Mouse (Mus musculus) myocyte (in vitro differentiated cells): ENCODE results near the gene Exoc8. TPM values are rescaled to one million over a fixed set of nuclear protein-coding genes. Genes with fewer than 3 reads are reported as not detected.

Experiments
- H3K27me3 ChIP-seq: one replicate; pipeline ENCODE4 v1.6.1; 2011; ENCODE audit not compliant: control insufficient read depth, insufficient read depth, insufficient read length
- H3K36me3 ChIP-seq: one replicate; pipeline ENCODE4 v1.6.1; 2011; ENCODE audit not compliant: control insufficient read depth, insufficient read depth
- H3K4me2 ChIP-seq: one replicate; pipeline ENCODE4 v1.6.1; 2011; ENCODE audit warnings: low read depth, control low read depth
- H3K4me3 ChIP-seq: one replicate; pipeline ENCODE4 v1.5.1; 2011; ENCODE audit warnings: mild to moderate bottlenecking, control low read depth, moderate library complexity
- H3K79me2 ChIP-seq: one replicate; pipeline ENCODE4 v1.6.1; 2011; ENCODE audit not compliant: control insufficient read depth, insufficient read depth
- H3ac ChIP-seq: one replicate; pipeline ENCODE4 v1.6.1; 2011; ENCODE audit not compliant: control insufficient read depth, insufficient read length
- CEBPB ChIP-seq: IDR thresholded peaks from 2 replicates; pipeline ENCODE4 v1.6.1; 2011; ENCODE audit warnings: mild to moderate bottlenecking, moderate library complexity; ENCODE audit not compliant: poor library complexity, insufficient read depth, severe bottlenecking
- E2F4 ChIP-seq: IDR thresholded peaks from one replicate; pipeline ENCODE4 v1.6.1; 2011; ENCODE audit warnings: mild to moderate bottlenecking, control low read depth, moderate library complexity; ENCODE audit not compliant: insufficient read depth
- MAX ChIP-seq: IDR thresholded peaks from one replicate; pipeline ENCODE4 v1.6.1; 2011; ENCODE audit warnings: low read depth, mild to moderate bottlenecking, control low read depth
- MYOD1 ChIP-seq, 3 experiments: IDR thresholded peaks; one replicate each; pipeline ENCODE4 v1.6.1; 2011; ENCODE audit warnings: control low read depth in 2 of 3, low read depth in 2 of 3, mild to moderate bottlenecking in 2 of 3, moderate library complexity in 1 of 3; ENCODE audit not compliant: insufficient read length in 2 of 3, control insufficient read depth in 1 of 3
- MYOG ChIP-seq, 3 experiments: IDR thresholded peaks; one replicate each; pipeline ENCODE4 v1.6.1; 2011; ENCODE audit warnings: control low read depth in 2 of 3, low read depth in 2 of 3, mild to moderate bottlenecking in 2 of 3; ENCODE audit not compliant: insufficient read length in 2 of 3, control insufficient read depth in 1 of 3, insufficient read depth in 1 of 3
- POLR2A ChIP-seq: IDR thresholded peaks from one replicate; pipeline ENCODE4 v1.6.1; 2011; ENCODE audit warnings: low read depth, mild to moderate bottlenecking, control low read depth, moderate library complexity; ENCODE audit not compliant: insufficient read length
- POLR2AphosphoS2 ChIP-seq: IDR thresholded peaks from one replicate; pipeline ENCODE4 v1.6.1; 2011; ENCODE audit warnings: low read depth, control low read depth; ENCODE audit not compliant: insufficient read length
- REST ChIP-seq: IDR thresholded peaks from one replicate; pipeline ENCODE4 v1.6.1; 2011; ENCODE audit warnings: mild to moderate bottlenecking, control low read depth, moderate library complexity; ENCODE audit not compliant: insufficient read depth, insufficient read length
- SRF ChIP-seq: IDR thresholded peaks from one replicate; pipeline ENCODE4 v1.6.1; 2011; ENCODE audit warnings: low read depth; ENCODE audit not compliant: control insufficient read depth, insufficient read length
- TCF12 ChIP-seq: IDR thresholded peaks from one replicate; pipeline ENCODE4 v1.6.1; 2011; ENCODE audit warnings: mild to moderate bottlenecking, control low read depth; ENCODE audit not compliant: poor library complexity, insufficient read depth, severe bottlenecking
- TCF3 ChIP-seq: IDR thresholded peaks from one replicate; pipeline ENCODE4 v1.6.1; 2011; ENCODE audit warnings: low read depth, control low read depth; ENCODE audit not compliant: insufficient read length
- USF1 ChIP-seq: IDR thresholded peaks from one replicate; pipeline ENCODE4 v1.6.1; 2011; ENCODE audit warnings: low read depth, mild to moderate bottlenecking, control low read depth, moderate library complexity
- polyA plus RNA-seq: library from polyadenylated mRNA; unstranded; fragments of >200 nt; fragmentation: generic; extraction: Trizol; gene quantifications from one replicate; pipeline ENCODE4 v1.2.1, GENCODE M21; 2012; ENCODE audit warnings: missing spikeins

Exoc8 gene
- polyA plus RNA-seq, 1 experiment = 8.8 TPM

- Histone ChIP-seq H3ac (no peak overlapping the region), H3K4me2 (no peak overlapping the region)
- no peak for TF ChIP-seq POLR2AphosphoS2
- no peak for TF ChIP-seq REST
- TF ChIP-seq TCF3 = no peak
Measured at GRCm38 (mm10) chr8:124867126-124867525, 30.4 kb downstream of the Exoc8 start.

GRCm38 (mm10) chr8:124866669-124867068 lies 30.8 kb downstream of the Exoc8 start:
- H3K4me2 ChIP-seq = no peak overlapping the region
- H3K27me3 ChIP-seq = no peaks in the 10 kb centered on the region
- H3ac ChIP-seq = no peak overlapping the region
- peaks cover 72% of the 10 kb centered on the region for H3K79me2 ChIP-seq
- peaks cover 2% of the 10 kb centered on the region for H3K36me3 ChIP-seq
- TF ChIP-seq POLR2A = no peak
- no peak for TF ChIP-seq POLR2AphosphoS2
- no peak for TF ChIP-seq MYOD1 (IDR thresholded peaks at IDR 0.05; ENCODE audit: control insufficient read depth in 1 of 3, insufficient read length in 2 of 3, low read depth in 2 of 3)
- TF ChIP-seq TCF3 = no peak
- TF ChIP-seq USF1 = no peak
- no peak for TF ChIP-seq CEBPB
- no peak for TF ChIP-seq E2F4
- TF ChIP-seq SRF = no peak
- TF ChIP-seq MAX = no peak
- no peak for TF ChIP-seq MYOG (IDR thresholded peaks at IDR 0.05; ENCODE audit: control insufficient read depth in 1 of 3, insufficient read depth in 1 of 3, insufficient read length in 2 of 3, low read depth in 2 of 3)
- TF ChIP-seq TCF12 = no peak
- TF ChIP-seq REST = no peak
- no peak overlapping the region for H3K4me3 ChIP-seq

More at GRCm38 (mm10) chr8:124867126-124867525, 30.4 kb downstream of the Exoc8 start:
- Histone ChIP-seq H3K4me3 (no peak overlapping the region), H3K27me3 (no peaks in the 10 kb centered on the region), H3K36me3 (peaks cover 7% of the 10 kb centered on the region), H3K79me2 (peaks cover 68% of the 10 kb centered on the region)

- no peak for TF ChIP-seq CEBPB
- no peak for TF ChIP-seq POLR2AphosphoS2
- no peak for TF ChIP-seq POLR2A
- no peak for TF ChIP-seq MYOG (IDR thresholded peaks at IDR 0.05; ENCODE audit: control insufficient read depth in 1 of 3, insufficient read depth in 1 of 3, insufficient read length in 2 of 3, low read depth in 2 of 3)
- no peak for TF ChIP-seq USF1
- TF ChIP-seq E2F4 = no peak
- H3K4me2 ChIP-seq = peak overlapping the region; percentile 83
Measured at GRCm38 (mm10) chr8:124863729-124864128, 33.8 kb downstream of the Exoc8 start.

GRCm38 (mm10) chr8:124863163-124863677 lies 34.3 kb downstream of the Exoc8 start:
- TF ChIP-seq MYOG (IDR thresholded peaks at IDR 0.05; ENCODE audit: control insufficient read depth in 1 of 3, insufficient read depth in 1 of 3, insufficient read length in 2 of 3, low read depth in 2 of 3) = peak in 1 of 3 experiments; percentile 32
- no peak for TF ChIP-seq TCF12
- peaks cover 13% of the 10 kb centered on the region for H3K36me3 ChIP-seq

More at GRCm38 (mm10) chr8:124863729-124864128, 33.8 kb downstream of the Exoc8 start:
- H3K79me2 ChIP-seq = peaks cover 71% of the 10 kb centered on the region
- peak overlapping the region; percentile 76 for H3ac ChIP-seq
- peaks cover 10% of the 10 kb centered on the region for H3K36me3 ChIP-seq
- peak overlapping the region; percentile 100 for H3K4me3 ChIP-seq
- no peaks in the 10 kb centered on the region for H3K27me3 ChIP-seq

GRCm38 (mm10) chr8:124862321-124863162 lies 35.0 kb downstream of the Exoc8 start, which contains the start of the genes Gnpat and 2810004N23Rik:
Gene Gnpat, plus strand, starts transcription at chr8:124863033.
Gene 2810004N23Rik, minus strand, starts transcription at chr8:124863120.
- Histone ChIP-seq H3K4me2 (peak within 1 kb of the TSS; percentile 96), H3K4me3 (peak within 1 kb of the TSS; percentile 100), H3K27me3 (no peaks in the 10 kb centered on the region), H3K36me3 (peaks cover 13% of the 10 kb centered on the region), H3ac (peak within 1 kb of the TSS; percentile 76), H3K79me2 (peaks cover 60% of the 10 kb centered on the region)
- TF ChIP-seq REST = no peak
- peak; percentile 63 for TF ChIP-seq USF1
- no peak for TF ChIP-seq TCF3
- TF ChIP-seq TCF12 = no peak
- TF ChIP-seq MYOG (IDR thresholded peaks at IDR 0.05; ENCODE audit: control insufficient read depth in 1 of 3, insufficient read depth in 1 of 3, insufficient read length in 2 of 3, low read depth in 2 of 3) = no peak
- no peak for TF ChIP-seq MYOD1 (IDR thresholded peaks at IDR 0.05; ENCODE audit: control insufficient read depth in 1 of 3, insufficient read length in 2 of 3, low read depth in 2 of 3)
- TF ChIP-seq POLR2A = peak; percentile 92
- TF ChIP-seq SRF = no peak
- TF ChIP-seq E2F4 = no peak
- peak; percentile 91 for TF ChIP-seq POLR2AphosphoS2
- no peak for TF ChIP-seq CEBPB
- no peak for TF ChIP-seq MAX

More at GRCm38 (mm10) chr8:124863163-124863677, 34.3 kb downstream of the Exoc8 start:
- Histone ChIP-seq H3K4me3 (peak overlapping the region; percentile 100), H3K4me2 (peak overlapping the region; percentile 83), H3K27me3 (no peaks in the 10 kb centered on the region), H3ac (peak overlapping the region; percentile 76), H3K79me2 (peaks cover 67% of the 10 kb centered on the region)
